Mouse (Mus musculus) G1E (cell line): ENCODE data around the gene Fabp2.

Experiments
- CTCF ChIP-seq: IDR thresholded peaks from 2 replicates; pipeline ENCODE4 v1.5.1; 2012; ENCODE audit warnings: low read depth, low read length, inconsistent platforms, mixed read lengths
- GATA1 ChIP-seq: IDR thresholded peaks from 2 replicates; pipeline ENCODE4 v1.6.1; 2012; ENCODE audit warnings: borderline replicate concordance, low read length, inconsistent platforms, mixed read lengths
- POLR2AphosphoS5 ChIP-seq: IDR thresholded peaks from 2 replicates; pipeline ENCODE4 v1.6.1; 2012; ENCODE audit warnings: low read depth, low read length, inconsistent platforms; ENCODE audit not compliant: insufficient replicate concordance
- TAL1 ChIP-seq: conservative IDR thresholded peaks from 2 replicates; pipeline ENCODE4 v1.6.1; 2012; ENCODE audit warnings: low read depth, low read length, inconsistent platforms, mixed read lengths

DNA sequence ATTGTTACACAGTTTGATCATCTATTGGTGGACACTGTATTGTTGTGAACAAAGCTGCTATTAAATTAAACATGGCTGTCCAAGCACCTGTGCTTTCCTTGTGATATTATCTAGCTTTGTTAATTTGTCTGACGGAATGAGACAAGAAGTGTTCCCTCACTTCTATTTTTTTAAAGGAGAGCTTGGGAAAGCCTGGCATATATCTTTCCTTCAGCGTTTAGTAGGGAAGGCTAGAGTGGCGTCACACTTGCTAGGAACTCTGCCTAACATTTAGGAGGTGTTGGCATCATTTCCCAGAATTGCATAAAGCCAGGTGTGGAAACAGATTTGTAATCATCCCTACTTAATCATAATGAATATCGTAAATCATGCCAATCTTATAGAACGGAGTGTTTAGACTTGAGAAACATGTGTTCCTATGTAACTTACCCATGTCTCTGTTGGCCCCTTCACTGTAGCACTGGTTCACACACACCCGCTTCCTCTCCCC lies 21.4 kb downstream of the Fabp2 start:
- TF ChIP-seq CTCF, result no peak
- TF ChIP-seq GATA1, result no peak
- no peak for TF ChIP-seq POLR2AphosphoS5
- TF ChIP-seq TAL1, result no peak
